Mouse (Mus musculus): ENCODE data around the gene 1700122O11Rik. TPM values are rescaled to one million over a fixed set of nuclear protein-coding genes. Genes with fewer than 3 reads are reported as not detected.

The 1700122O11Rik gene
- polyA plus RNA-seq, 1 experiment: not detected

- no peak overlapping the region for H3K27ac ChIP-seq (ENCODE audit: insufficient read depth, low read depth, low read length)
- TF ChIP-seq POLR2A (IDR thresholded peaks at IDR 0.05; ENCODE audit: borderline replicate concordance, low read depth, low read length) (no peak), CTCF (IDR thresholded peaks at IDR 0.05; ENCODE audit: low read depth, low read length) (no peak)
These were observed 8.9 kb downstream of the 1700122O11Rik start for GRCm38 (mm10) chr17:48029241-48029640.

GRCm38 (mm10) chr17:48028250-48028649 lies 9.8 kb downstream of the 1700122O11Rik start:
- H3K4me1 ChIP-seq (ENCODE audit: control insufficient read depth, insufficient read depth, low read length): no peaks in the 10 kb centered on the region
- TF ChIP-seq POLR2A (IDR thresholded peaks at IDR 0.05; ENCODE audit: borderline replicate concordance, low read depth, low read length) (no peak), CTCF (IDR thresholded peaks at IDR 0.05; ENCODE audit: low read depth, low read length) (no peak)

More at GRCm38 (mm10) chr17:48029241-48029640, 8.9 kb downstream of the 1700122O11Rik start:
- H3K4me3 ChIP-seq (ENCODE audit: insufficient read depth, low read length): no peak overlapping the region
- no peaks in the 10 kb centered on the region for H3K4me1 ChIP-seq (ENCODE audit: control insufficient read depth, insufficient read depth, low read length)

GRCm38 (mm10) chr17:48027677-48028076 lies 10.4 kb downstream of the 1700122O11Rik start:
- Histone ChIP-seq H3K27ac (ENCODE audit: insufficient read depth, low read depth, low read length) (no peak overlapping the region), H3K4me3 (ENCODE audit: insufficient read depth, low read length) (no peak overlapping the region), H3K4me1 (ENCODE audit: control insufficient read depth, insufficient read depth, low read length) (no peaks in the 10 kb centered on the region)
- TF ChIP-seq POLR2A (IDR thresholded peaks at IDR 0.05; ENCODE audit: borderline replicate concordance, low read depth, low read length) (no peak), CTCF (IDR thresholded peaks at IDR 0.05; ENCODE audit: low read depth, low read length) (no peak)

More at GRCm38 (mm10) chr17:48028250-48028649, 9.8 kb downstream of the 1700122O11Rik start:
- Histone ChIP-seq H3K27ac (ENCODE audit: insufficient read depth, low read depth, low read length) (no peak overlapping the region), H3K4me3 (ENCODE audit: insufficient read depth, low read length) (no peak overlapping the region)

GRCm38 (mm10) chr17:48027019-48027418 lies 11.1 kb downstream of the 1700122O11Rik start:
- Histone ChIP-seq H3K4me3 (ENCODE audit: insufficient read depth, low read length) (no peak overlapping the region), H3K27ac (ENCODE audit: insufficient read depth, low read depth, low read length) (no peak overlapping the region), H3K4me1 (ENCODE audit: control insufficient read depth, insufficient read depth, low read length) (no peaks in the 10 kb centered on the region)
- TF ChIP-seq CTCF (IDR thresholded peaks at IDR 0.05; ENCODE audit: low read depth, low read length): no peak
- TF ChIP-seq POLR2A (IDR thresholded peaks at IDR 0.05; ENCODE audit: borderline replicate concordance, low read depth, low read length): no peak

- no peaks in the 10 kb centered on the region for H3K4me1 ChIP-seq (ENCODE audit: control insufficient read depth, insufficient read depth, low read length)
- H3K27ac ChIP-seq (ENCODE audit: insufficient read depth, low read depth, low read length): no peak overlapping the region
- TF ChIP-seq POLR2A (IDR thresholded peaks at IDR 0.05; ENCODE audit: borderline replicate concordance, low read depth, low read length) (no peak), CTCF (IDR thresholded peaks at IDR 0.05; ENCODE audit: low read depth, low read length) (no peak)
- no peak overlapping the region for H3K4me3 ChIP-seq (ENCODE audit: insufficient read depth, low read length)
These were observed 14.0 kb downstream of the 1700122O11Rik start for GRCm38 (mm10) chr17:48024045-48024444.

GRCm38 (mm10) chr17:48019585-48019984 lies 18.5 kb downstream of the 1700122O11Rik start:
- no peak for TF ChIP-seq POLR2A (IDR thresholded peaks at IDR 0.05; ENCODE audit: borderline replicate concordance, low read depth, low read length)
- no peak for TF ChIP-seq CTCF (IDR thresholded peaks at IDR 0.05; ENCODE audit: low read depth, low read length)
- no peak overlapping the region for H3K4me3 ChIP-seq (ENCODE audit: insufficient read depth, low read length)
- no peak overlapping the region for H3K27ac ChIP-seq (ENCODE audit: insufficient read depth, low read depth, low read length)
- H3K4me1 ChIP-seq (ENCODE audit: control insufficient read depth, insufficient read depth, low read length): no peaks in the 10 kb centered on the region

GRCm38 (mm10) chr17:48016566-48016965 lies 21.5 kb downstream of the 1700122O11Rik start:
- H3K27ac ChIP-seq (ENCODE audit: insufficient read depth, low read depth, low read length): no peak overlapping the region
- no peaks in the 10 kb centered on the region for H3K4me1 ChIP-seq (ENCODE audit: control insufficient read depth, insufficient read depth, low read length)
- no peak overlapping the region for H3K4me3 ChIP-seq (ENCODE audit: insufficient read depth, low read length)
- TF ChIP-seq POLR2A (IDR thresholded peaks at IDR 0.05; ENCODE audit: borderline replicate concordance, low read depth, low read length) (no peak), CTCF (IDR thresholded peaks at IDR 0.05; ENCODE audit: low read depth, low read length) (no peak)

- no peak overlapping the region for H3K27ac ChIP-seq (ENCODE audit: insufficient read depth, low read depth, low read length)
- H3K4me3 ChIP-seq (ENCODE audit: insufficient read depth, low read length): no peak overlapping the region
- no peaks in the 10 kb centered on the region for H3K4me1 ChIP-seq (ENCODE audit: control insufficient read depth, insufficient read depth, low read length)
- TF ChIP-seq POLR2A (IDR thresholded peaks at IDR 0.05; ENCODE audit: borderline replicate concordance, low read depth, low read length): no peak
- no peak for TF ChIP-seq CTCF (IDR thresholded peaks at IDR 0.05; ENCODE audit: low read depth, low read length)
These were observed 25.5 kb downstream of the 1700122O11Rik start for GRCm38 (mm10) chr17:48012561-48012960.

- H3K27ac ChIP-seq (ENCODE audit: insufficient read depth, low read depth, low read length): no peak overlapping the region
- H3K4me3 ChIP-seq (ENCODE audit: insufficient read depth, low read length): no peak overlapping the region
- no peaks in the 10 kb centered on the region for H3K4me1 ChIP-seq (ENCODE audit: control insufficient read depth, insufficient read depth, low read length)
- TF ChIP-seq CTCF (IDR thresholded peaks at IDR 0.05; ENCODE audit: low read depth, low read length): no peak
- TF ChIP-seq POLR2A (IDR thresholded peaks at IDR 0.05; ENCODE audit: borderline replicate concordance, low read depth, low read length): no peak
These were observed 27.0 kb downstream of the 1700122O11Rik start for GRCm38 (mm10) chr17:48011105-48011504.

- no peak for TF ChIP-seq POLR2A (IDR thresholded peaks at IDR 0.05; ENCODE audit: borderline replicate concordance, low read depth, low read length)
- TF ChIP-seq CTCF (IDR thresholded peaks at IDR 0.05; ENCODE audit: low read depth, low read length): no peak
- Histone ChIP-seq H3K27ac (ENCODE audit: insufficient read depth, low read depth, low read length) (no peak overlapping the region), H3K4me1 (ENCODE audit: control insufficient read depth, insufficient read depth, low read length) (no peaks in the 10 kb centered on the region), H3K4me3 (ENCODE audit: insufficient read depth, low read length) (no peak overlapping the region)
These were observed 27.8 kb downstream of the 1700122O11Rik start for GRCm38 (mm10) chr17:48010283-48010682.

- TF ChIP-seq CTCF (IDR thresholded peaks at IDR 0.05; ENCODE audit: low read depth, low read length) (no peak), POLR2A (IDR thresholded peaks at IDR 0.05; ENCODE audit: borderline replicate concordance, low read depth, low read length) (no peak)
- Histone ChIP-seq H3K4me3 (ENCODE audit: insufficient read depth, low read length) (no peak overlapping the region), H3K27ac (ENCODE audit: insufficient read depth, low read depth, low read length) (no peak overlapping the region), H3K4me1 (ENCODE audit: control insufficient read depth, insufficient read depth, low read length) (no peaks in the 10 kb centered on the region)
These were observed 32.3 kb downstream of the 1700122O11Rik start for GRCm38 (mm10) chr17:48005816-48006215.
